Comparison of ENCODE assay signal across 8 mouse cellular contexts in genomic region chr5:31192939-31193630, GRCm38 (mm10). TPM values are rescaled to one million over a fixed set of nuclear protein-coding genes. Genes with fewer than 3 reads are reported as not detected.
DNase-seq lines count a peak whose midpoint lies in the region; ATAC-seq lines count a peak whose summit lies in the region.

Snx17 (plus strand) TSS chr5:31193227.
Eif2b4 (minus strand) TSS chr5:31193430.

- peak within 1 kb of the TSS; percentile 80 for H3K4me3 ChIP-seq in intestine, embryonic 14.5 days (ENCODE audit: low read depth, low read length)

- peak within 1 kb of the TSS; percentile 80 for H3K27ac ChIP-seq in intestine, embryonic 14.5 days (ENCODE audit: low read depth)

- DNase-seq in adrenal gland, adult 18-20 months (ENCODE audit: low spot score in 2 of 2) = peak; percentile 99
- DNase-seq in embryo, embryonic 11 days = peak; percentile 98
- peak; percentile 99 for DNase-seq in gastrocnemius, postnatal 25 days
- peak; percentile 99 for DNase-seq in intestine, embryonic 14.5 days (ENCODE audit: low spot score)
- peak; percentile 99 to 100 for DNase-seq in left cerebral cortex, postnatal 14 days (ENCODE audit: low spot score in 2 of 2)
- peak; percentile 98 for DNase-seq in mesoderm, embryonic 11.5 days (ENCODE audit: low read depth, low spot score)
- DNase-seq in right cerebral cortex, postnatal 36 days (ENCODE audit: low spot score in 2 of 2) = peak; percentile 99 to 100
- DNase-seq in yolk sac, embryonic 10.5 days (ENCODE audit: low spot score) = peak; percentile 99

- intact Hi-C loops in left cerebral cortex, postnatal 14 days (cut with DNase I) = loop anchor here (10.0 kb wide), 1 partner anchor 238 kb away; no protein-coding TSS in a partner anchor

- H3K9ac ChIP-seq in intestine, embryonic 14.5 days (ENCODE audit: low read length) = peak within 1 kb of the TSS; percentile 93

- peaks cover 15% of the 10 kb centered on the region for H3K4me1 ChIP-seq in intestine, embryonic 14.5 days (replicated peaks; ENCODE audit: control insufficient read depth, insufficient read depth, low read length)

- ATAC-seq in intestine, embryonic 14.5 days (replicated peaks; ENCODE audit: low FRiP score, low TSS enrichment, low read depth) = peak; percentile 97

- H3K27me3 ChIP-seq in intestine, embryonic 14.5 days (replicated peaks; ENCODE audit: control insufficient read depth, insufficient read depth, low read length) = no peaks in the 10 kb centered on the region

- H3K4me2 ChIP-seq in intestine, embryonic 14.5 days (ENCODE audit: low read length) = peak within 1 kb of the TSS; percentile 83

- WGBS in intestine, embryonic 14.5 days = under 1% methylated on average over 46 of the region's 48 CpGs

- peaks cover 66% of the 10 kb centered on the region for H3K36me3 ChIP-seq in intestine, embryonic 14.5 days (ENCODE audit: control insufficient read depth, insufficient read depth, low read length)

- H3K9me3 ChIP-seq in intestine, embryonic 14.5 days (ENCODE audit: control insufficient read depth, low read length) = no peaks in the 10 kb centered on the region

RNA-seq across cellular contexts. Expression of gene Snx17, which starts in this region (rescaled TPM):
- total RNA-seq in adrenal gland, adult 18-20 months (2021) = 100 to 1,000 TPM; 103 to 108 TPM
- 10 to 100 TPM; 28.3 to 31.1 TPM for total RNA-seq in gastrocnemius, postnatal 25 days (2021)
- polyA plus RNA-seq in intestine, embryonic 14.5 days (2014; fragmentation: Nextera tagmentation; extraction: Ambion mirVana) = 127 and 134 TPM in 2 replicates
- 10 to 100 TPM; 72.2 to 77.1 TPM for total RNA-seq in left cerebral cortex, postnatal 14 days (2021)

RNA-seq across cellular contexts. Expression of gene Eif2b4, which starts in this region (rescaled TPM):
- total RNA-seq in adrenal gland, adult 18-20 months (2021) = 10 to 100 TPM; 54.9 to 69.8 TPM
- 10 to 100 TPM; 51.5 to 63.1 TPM for total RNA-seq in gastrocnemius, postnatal 25 days (2021)
- polyA plus RNA-seq in intestine, embryonic 14.5 days (2014; fragmentation: Nextera tagmentation; extraction: Ambion mirVana) = 63.6 and 65.0 TPM in 2 replicates
- 10 to 100 TPM; 39.5 to 49.2 TPM for total RNA-seq in left cerebral cortex, postnatal 14 days (2021)

Comparison
In these comparisons a context has a peak if more than half of its experiments do, and no peak if none do; other contexts are left out.
1. Peak in every context shown above with its lines: DNase-seq, ATAC-seq, H3K4me3 ChIP-seq and H3K27ac ChIP-seq.